ENCODE assay signal across 31 mouse cellular contexts in genomic region chr9:40794251-40794650, GRCm38 (mm10). TPM values are rescaled to one million over a fixed set of nuclear protein-coding genes. Genes with fewer than 3 reads are reported as not detected.
DNase-seq lines count a peak whose midpoint lies in the region; ATAC-seq lines count a peak whose summit lies in the region.
"Had no signal": no experiment of that assay in that cellular context is flagged by ENCODE, and none has a peak within 500 bp of the region (broad histone marks: within the 10 kb centered on the region; RNA-seq: fewer than 3 reads in every experiment).

No protein-coding gene starts in this region.

- peaks cover 26% of the 10 kb centered on the region for H3K4me1 ChIP-seq in midbrain, embryonic 10.5 days
- 0 out of 2 replicates have a peak, but pooled peaks cover 3% of the 10 kb centered on the region for H3K4me1 ChIP-seq in midbrain, embryonic 14.5 days (ENCODE audit: control insufficient read depth, insufficient read depth, low read length)
- peaks cover 14% of the 10 kb centered on the region; the same call in 1 of the 2 replicates for H3K4me1 ChIP-seq in brown adipose tissue, adult 24 weeks (ENCODE audit: control insufficient read depth, insufficient read depth, insufficient read length, low read length)

- no peaks in the 10 kb centered on the region for H3K9me3 ChIP-seq in midbrain, embryonic 10.5 days (replicated peaks)
- H3K9me3 ChIP-seq in midbrain, embryonic 14.5 days (ENCODE audit: control insufficient read depth, low read length), result no peaks in the 10 kb centered on the region
- H3K9me3 ChIP-seq: forebrain, embryonic 13.5 days; hindbrain, embryonic 15.5 days; kidney, embryonic 15.5 days; liver, embryonic 15.5 days; midbrain, embryonic 12.5 days; neural tube, embryonic 15.5 days had no signal

- H3K4me2 ChIP-seq in midbrain, embryonic 14.5 days (ENCODE audit: low read length), result no peak overlapping the region
- H3K4me2 ChIP-seq: forebrain, embryonic 13.5 days; heart, embryonic 11.5 days; hindbrain, embryonic 15.5 days; kidney, embryonic 15.5 days; liver, embryonic 15.5 days; lung, embryonic 14.5 days; midbrain, embryonic 12.5 days; neural tube, embryonic 15.5 days had no signal

- peak; percentile 4 for DNase-seq in adrenal gland, adult 2 months
- DNase-seq in adrenal gland, adult (ENCODE audit: inconsistent age in 2 of 2, low spot score in 1 of 2), result no peak
- no peak for DNase-seq in midbrain, embryonic 10.5 days (ENCODE audit: low spot score)
- no peak for DNase-seq in midbrain, embryonic 14.5 days
- no peak for DNase-seq in retina, postnatal 1 day
- no peak for DNase-seq in liver
- no peak for DNase-seq in urinary bladder, postnatal 10 days (ENCODE audit: low spot score)
- DNase-seq: adrenal gland, postnatal 36 days; cerebellum, adult 2 months; cerebellum, postnatal 25 days; gastrocnemius, postnatal 14 days; heart, postnatal 4 days; kidney, adult 11 months; kidney, postnatal 36 days; layer of hippocampus, postnatal 36 days; left cerebral cortex, postnatal 4 days; lung, embryonic 14.5 days; lung, postnatal 14 days; right cerebral cortex, adult 18-20 months; spleen, adult 18-20 months; thymus, postnatal 14 days had no signal

- 29% methylated on average over 5 of the region's 5 CpGs for WGBS in midbrain, embryonic 10.5 days
- 30% methylated on average over 5 of the region's 5 CpGs for WGBS in midbrain, embryonic 14.5 days

- no peaks in the 10 kb centered on the region for H3K27me3 ChIP-seq in midbrain, embryonic 10.5 days (ENCODE audit: low read depth, poor library complexity, severe bottlenecking)
- no peaks in the 10 kb centered on the region for H3K27me3 ChIP-seq in midbrain, embryonic 14.5 days (ENCODE audit: control insufficient read depth, insufficient read depth, low read length)
- H3K27me3 ChIP-seq: CH12.LX; forebrain, embryonic 13.5 days; hindbrain, embryonic 15.5 days; kidney, embryonic 15.5 days; liver, embryonic 15.5 days; midbrain, embryonic 12.5 days; neural tube, embryonic 15.5 days had no signal

- no peak for ATAC-seq in midbrain, embryonic 14.5 days (ENCODE audit: low FRiP score, low TSS enrichment)
- ATAC-seq: forebrain, embryonic 13.5 days; inflammation-experienced regulatory T-cells, adult 6 months had no signal

- 0 out of 2 replicates have a peak overlapping the region, but pooled peaks have one; percentile 28 for H3K27ac ChIP-seq in midbrain, embryonic 10.5 days (replicated peaks)
- no peak overlapping the region for H3K27ac ChIP-seq in midbrain, embryonic 14.5 days (replicated peaks; ENCODE audit: low read depth, low read length)
- peak overlapping the region; percentile 41; the same call in 1 of the 2 replicates for H3K27ac ChIP-seq in brown adipose tissue, adult 24 weeks (replicated peaks; ENCODE audit: low read depth, low read length)
- H3K27ac ChIP-seq: forebrain, embryonic 13.5 days; hindbrain, embryonic 15.5 days; kidney, embryonic 15.5 days; liver, embryonic 15.5 days; midbrain, embryonic 12.5 days; neural tube, embryonic 15.5 days had no signal

- H3K4me3 ChIP-seq in midbrain, embryonic 10.5 days, result no peak overlapping the region
- H3K4me3 ChIP-seq in midbrain, embryonic 14.5 days (replicated peaks; ENCODE audit: low read depth, low read length), result no peak overlapping the region
- no peak overlapping the region for H3K4me3 ChIP-seq in brown adipose tissue, adult 24 weeks (ENCODE audit: insufficient read depth, low read depth, low read length)
- H3K4me3 ChIP-seq: forebrain, embryonic 13.5 days; hindbrain, embryonic 15.5 days; kidney, embryonic 15.5 days; liver, embryonic 15.5 days; midbrain, embryonic 12.5 days; neural tube, embryonic 15.5 days had no signal

- no peak overlapping the region for H3K9ac ChIP-seq in midbrain, embryonic 14.5 days (replicated peaks; ENCODE audit: low read length)
- H3K9ac ChIP-seq: forebrain, embryonic 13.5 days; hindbrain, embryonic 15.5 days; kidney, embryonic 15.5 days; liver, embryonic 15.5 days; lung, embryonic 14.5 days; midbrain, embryonic 12.5 days; neural tube, embryonic 15.5 days had no signal

- no peaks in the 10 kb centered on the region for H3K36me3 ChIP-seq in midbrain, embryonic 10.5 days
- H3K36me3 ChIP-seq in midbrain, embryonic 14.5 days (ENCODE audit: control insufficient read depth, insufficient read depth, low read length), result no peaks in the 10 kb centered on the region
- H3K36me3 ChIP-seq: hindbrain, embryonic 15.5 days; kidney, embryonic 15.5 days; liver, embryonic 15.5 days; midbrain, embryonic 12.5 days; neural tube, embryonic 15.5 days had no signal

RNA-seq across cellular contexts. Expression of gene Hspa8, which starts 6.5 kb away (rescaled TPM):
- total RNA-seq in adrenal gland, adult 2 months (2021), result 1,000 to 10,000 TPM; 1,424 to 4,193 TPM
- polyA plus RNA-seq in adrenal gland, adult 2 months (2012; rRNA removed), result 1,414 and 2,267 TPM in 2 replicates
- 3,165 and 3,904 TPM in 2 replicates for polyA plus RNA-seq in midbrain, embryonic 10.5 days (2016; fragmentation: Nextera tagmentation; extraction: Ambion mirVana)
- polyA plus RNA-seq in midbrain, embryonic 14.5 days (2014; fragmentation: Nextera tagmentation; extraction: Ambion mirVana), result 2,437 and 3,041 TPM in 2 replicates
- 688 and 2,704 TPM in 2 replicates for polyA plus RNA-seq in brown adipose tissue, adult 24 weeks (2012; ENCODE audit: insufficient read depth, insufficient read length, missing spikeins)
